Mouse (Mus musculus): ENCODE measurements around the gene Oas1c. TPM values are rescaled to one million over a fixed set of nuclear protein-coding genes. Genes with fewer than 3 reads are reported as not detected.
"Not testable (repeated sequence)": the region's sequence is repeated elsewhere in the genome, so short reads cannot be mapped to it uniquely, and the experiment has no call there.

The Oas1c gene
- polyA plus RNA-seq (2017; shearing (Covaris generic)), result 10 to 100 TPM; 11.2 to 14.4 TPM

DNA sequence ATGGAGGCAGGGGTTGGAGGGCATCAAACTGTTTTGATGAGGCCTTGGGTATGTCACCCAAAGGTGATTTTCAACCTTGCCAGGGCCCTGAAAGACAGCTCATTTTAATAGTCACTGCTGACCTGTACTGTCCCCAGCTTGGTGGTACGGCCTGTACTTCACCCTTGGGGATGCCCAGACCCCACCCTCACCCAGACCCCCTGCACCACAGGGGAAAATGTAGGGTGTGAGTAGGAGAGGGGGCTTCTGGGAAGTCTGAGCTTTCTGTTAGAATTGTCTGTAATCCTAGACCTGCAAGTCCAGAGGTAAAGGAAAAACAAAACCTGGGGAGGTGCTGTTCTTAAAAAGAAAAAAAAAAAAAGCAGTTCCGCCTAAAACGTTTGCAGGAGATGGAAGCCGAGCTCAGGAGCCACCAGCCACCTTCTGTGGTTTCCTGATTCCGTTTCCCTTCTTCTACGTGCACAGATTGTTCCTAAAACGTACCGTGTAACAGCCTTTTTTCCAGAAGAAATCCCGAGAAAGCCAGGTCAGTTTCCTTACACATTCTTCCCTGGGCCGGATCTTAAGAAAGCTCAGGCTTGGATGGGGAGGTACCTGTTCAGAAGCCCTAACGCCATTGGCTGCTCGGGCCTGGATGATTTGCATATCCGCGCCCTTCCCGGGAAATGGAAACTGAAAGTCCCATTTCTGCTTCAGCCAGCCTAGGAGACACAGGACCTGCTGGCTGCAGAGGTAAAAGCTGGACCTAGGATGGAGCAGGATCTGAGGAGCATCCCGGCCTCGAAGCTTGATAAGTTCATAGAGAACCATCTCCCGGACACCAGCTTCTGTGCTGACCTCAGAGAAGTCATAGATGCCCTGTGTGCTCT lies at the start of gene Oas1c:
Oas1c (minus strand) TSS at position 564 of the 869 bp plus-strand sequence.
- peak; percentile 98 for ATAC-seq

DNA sequence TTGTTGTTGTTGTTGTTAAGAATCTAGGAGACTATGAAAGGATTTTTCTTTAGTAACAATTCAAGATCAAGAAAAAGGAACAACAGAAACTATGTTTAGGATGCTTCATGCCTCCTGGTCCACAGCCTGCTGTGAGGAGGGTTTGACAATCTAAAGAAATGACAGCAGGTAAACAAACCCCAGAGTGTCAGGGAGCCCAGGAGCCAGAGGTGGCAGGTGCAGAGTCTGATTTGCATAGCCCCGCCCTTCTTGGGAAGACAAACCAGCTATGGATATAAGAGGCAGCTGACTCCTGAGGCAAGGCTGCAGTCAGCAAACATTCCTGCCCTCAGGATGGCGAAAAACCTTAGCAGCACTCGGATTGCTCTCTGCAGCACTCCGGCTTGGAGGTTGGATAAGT lies 48.8 kb upstream of the Oas1c start, which contains the start of gene Oas1h:
Oas1h (plus strand) TSS at position 301 of the 400 bp plus-strand sequence.
- ATAC-seq, result no peak

DNA sequence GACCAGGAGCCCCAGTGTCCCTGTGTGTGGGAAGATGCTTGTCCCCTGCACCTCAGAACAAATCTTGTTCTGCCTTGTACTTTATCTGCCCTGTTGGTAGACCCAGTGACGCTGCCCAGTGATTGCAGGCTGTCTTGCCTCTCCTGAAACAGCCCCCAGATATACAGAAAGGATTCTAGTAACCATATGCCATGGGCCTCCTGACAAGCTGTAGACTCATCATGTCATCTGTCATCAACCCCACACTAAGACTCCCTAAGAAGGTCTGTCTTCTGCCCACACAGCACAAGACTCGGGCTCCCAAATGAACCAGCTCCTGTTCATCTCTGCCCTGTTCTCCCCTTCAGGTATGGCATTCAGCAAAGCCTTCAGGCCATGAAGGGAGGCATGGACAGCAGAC lies 46.9 kb upstream of the Oas1c start:
- ATAC-seq, result no peak

DNA sequence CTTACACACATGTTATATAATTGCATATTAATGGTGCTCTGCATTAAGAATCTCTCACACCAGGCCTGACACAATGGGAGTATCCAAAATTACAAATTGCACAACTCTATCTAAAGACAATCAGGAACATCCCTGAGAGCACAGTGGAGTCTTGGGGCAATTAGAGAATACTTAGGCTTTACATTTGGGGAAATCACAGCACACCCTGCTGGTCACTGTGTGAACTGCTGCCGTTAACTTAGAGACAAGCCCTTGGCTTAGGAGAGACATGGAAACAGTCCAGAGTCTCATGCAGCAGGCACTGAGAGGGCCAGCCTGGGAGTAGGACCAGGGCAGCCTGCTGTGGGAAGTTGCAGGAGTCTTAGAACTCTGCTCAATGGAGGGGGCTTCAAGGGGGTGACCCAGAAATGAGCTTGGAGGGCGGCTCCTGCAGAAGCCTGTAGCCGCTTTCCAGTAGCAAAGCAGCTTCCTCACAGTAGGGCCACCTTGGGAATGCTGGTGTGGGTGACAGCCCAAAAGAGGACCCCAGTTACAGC lies 37.4 kb upstream of the Oas1c start:
- no peak for ATAC-seq

DNA sequence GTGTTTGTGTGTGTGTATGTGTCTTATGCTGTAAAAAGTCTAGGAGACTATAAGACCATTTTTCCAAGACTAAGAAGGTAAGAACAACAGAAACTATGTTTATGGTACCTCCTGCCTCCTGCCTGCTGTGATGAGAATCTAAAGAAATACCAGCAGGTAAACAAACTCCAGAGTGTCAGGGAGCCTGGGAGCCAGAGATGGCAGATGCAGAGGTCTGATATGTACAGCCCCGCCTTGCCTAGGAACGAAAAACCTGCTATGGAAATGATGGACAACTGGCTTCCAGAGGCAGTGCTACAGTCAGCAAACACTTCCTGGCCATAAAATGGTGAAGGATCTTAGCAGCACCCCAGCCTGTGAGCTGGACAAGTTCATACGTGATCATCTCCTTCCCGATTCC lies 34.8 kb upstream of the Oas1c start, which contains the start of gene Oas1f:
Oas1f (plus strand) TSS at position 301 of the 400 bp plus-strand sequence.
- ATAC-seq, result no peak

DNA sequence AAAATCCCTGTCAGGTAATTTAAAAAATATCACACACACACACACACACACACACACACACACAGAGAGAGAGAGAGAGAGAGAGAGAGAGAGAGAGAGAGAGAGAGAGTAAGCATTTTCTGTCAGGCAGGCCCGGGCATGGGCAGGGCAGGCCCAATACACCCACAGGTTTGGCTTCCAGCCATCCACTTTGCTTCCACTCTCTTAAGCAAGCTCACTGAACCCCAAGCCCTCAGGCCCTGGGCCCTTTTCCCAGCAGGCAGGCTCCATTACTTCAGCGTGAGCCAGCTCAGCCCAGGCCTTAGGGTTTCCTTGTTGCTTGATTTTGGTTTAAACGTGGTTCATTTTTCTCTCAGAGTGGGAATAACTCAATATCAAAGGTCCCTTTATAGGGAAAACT lies 32.4 kb upstream of the Oas1c start:
- no peak for ATAC-seq

DNA sequence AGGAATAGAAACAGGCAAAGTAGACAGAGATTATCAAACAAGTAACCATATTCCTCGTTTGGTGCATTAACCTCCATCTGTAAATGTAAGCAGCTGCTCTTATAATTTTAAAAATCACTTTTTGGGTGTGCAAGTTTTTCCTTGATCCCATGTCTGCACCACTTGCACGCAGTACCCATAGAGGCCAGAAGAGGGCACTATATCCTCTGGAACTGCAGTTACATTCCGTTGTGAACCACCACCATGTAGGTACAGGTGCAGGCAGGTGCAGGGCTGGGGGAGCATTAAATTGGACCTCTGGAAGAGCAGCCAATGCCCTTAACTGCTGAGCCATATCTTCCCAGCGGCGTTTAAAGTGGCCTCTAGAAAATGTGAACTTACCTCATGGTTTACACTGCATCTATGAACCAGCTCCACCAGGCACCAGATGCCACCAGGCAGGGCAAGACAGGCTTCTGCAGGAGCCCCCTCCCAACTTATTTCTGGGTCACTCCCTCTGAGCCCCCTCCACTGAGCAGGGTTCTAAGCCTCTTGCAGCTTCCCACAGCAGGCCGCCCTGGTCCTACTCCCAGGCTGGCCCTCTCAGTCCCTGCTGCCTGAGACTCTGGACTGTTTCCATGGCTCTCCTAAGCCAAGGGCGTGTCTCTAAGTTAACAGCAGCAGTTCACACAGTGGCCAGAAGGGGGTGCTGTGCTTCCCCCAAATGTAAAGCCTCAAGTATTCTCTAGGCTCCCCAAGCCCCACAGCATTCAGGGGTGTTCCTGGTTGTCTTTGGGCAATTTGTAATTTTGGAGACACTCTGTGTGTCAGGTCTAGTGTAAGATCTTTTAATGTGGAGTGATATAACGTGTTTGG lies 24.6 kb upstream of the Oas1c start:
- no peak for ATAC-seq

DNA sequence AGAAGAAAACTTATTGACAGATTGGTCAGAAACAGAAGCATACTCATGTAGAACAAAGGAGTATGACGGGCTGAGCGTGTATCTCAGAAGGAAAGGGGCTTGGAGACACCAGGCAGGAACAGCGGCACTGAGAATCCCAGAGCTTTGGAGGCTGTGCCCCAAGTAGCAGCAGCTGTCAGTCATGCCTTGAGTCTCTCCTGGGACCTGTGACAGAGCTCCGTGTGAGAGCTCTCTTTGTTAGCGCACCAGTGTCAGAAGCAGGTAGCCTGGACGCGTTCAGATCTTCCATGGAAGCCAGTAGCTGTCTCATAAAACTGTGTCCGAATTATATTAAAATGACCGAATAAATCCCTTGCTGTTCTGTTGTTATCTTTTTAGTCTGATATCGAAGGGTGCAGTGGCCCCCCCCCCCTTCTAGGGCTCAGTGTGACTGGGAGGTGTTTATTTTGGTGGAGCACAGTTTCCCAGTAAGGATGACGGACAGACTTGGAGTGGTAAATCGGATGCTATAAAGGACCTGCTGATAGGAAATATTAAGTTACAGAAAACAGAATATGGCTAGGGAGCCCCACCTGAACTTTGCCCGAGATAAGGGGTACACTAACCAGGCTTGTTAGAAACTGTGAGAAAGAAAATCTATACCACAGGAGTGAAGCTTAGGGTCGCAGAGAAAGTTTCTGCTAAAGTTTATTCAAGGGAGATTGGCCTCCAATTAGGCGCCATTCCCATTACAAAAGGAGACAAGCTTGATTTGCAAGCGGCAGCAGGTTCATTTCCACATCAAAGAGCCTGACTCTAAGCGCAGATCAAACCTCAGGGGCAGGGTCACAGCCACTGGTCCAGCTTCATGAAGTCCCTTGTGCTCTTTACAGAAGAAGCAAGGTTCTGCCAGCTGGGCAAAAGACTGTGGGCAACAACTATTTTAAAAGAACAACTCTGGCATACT lies 21.3 kb upstream of the Oas1c start:
- no peak for ATAC-seq

DNA sequence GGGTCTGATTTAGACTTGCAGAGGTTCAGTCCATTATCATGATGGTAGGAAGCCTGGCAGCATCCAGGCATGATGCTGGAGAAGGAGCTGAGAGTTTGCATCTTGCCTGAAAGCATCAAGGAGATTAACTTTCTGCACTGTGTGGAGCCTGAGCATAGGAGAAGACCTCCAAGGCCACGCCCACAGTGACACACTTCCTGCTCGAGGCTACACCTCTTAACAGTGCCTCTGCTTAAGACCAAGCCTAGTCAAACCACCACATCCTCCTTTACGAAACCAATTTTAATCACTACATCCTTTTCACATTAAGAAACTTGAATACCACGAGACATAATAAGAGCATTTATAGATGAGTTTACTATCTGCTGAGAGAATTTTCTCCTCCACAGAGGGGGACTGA lies 18.7 kb upstream of the Oas1c start:
- ATAC-seq, result peak; percentile 100

DNA sequence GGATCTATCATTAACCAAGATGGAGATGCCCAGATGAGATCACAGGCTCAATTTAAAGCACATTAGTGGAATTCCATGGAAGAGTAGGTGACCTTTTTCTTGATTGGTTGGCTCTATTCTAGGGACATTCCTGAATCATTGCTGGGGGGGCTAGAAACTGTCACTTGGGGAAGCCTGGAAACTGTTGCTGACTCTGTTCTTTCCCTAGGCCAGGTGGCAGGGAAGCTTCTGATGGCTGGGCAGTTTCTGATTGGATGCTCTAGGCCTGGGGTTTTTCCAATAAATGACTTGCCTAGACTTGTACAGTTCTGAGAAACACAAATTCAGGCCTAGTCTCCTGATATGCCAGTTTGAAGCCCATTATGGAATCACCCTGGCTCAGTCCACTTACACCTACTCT lies 6.7 kb upstream of the Oas1c start:
- no peak for ATAC-seq

DNA sequence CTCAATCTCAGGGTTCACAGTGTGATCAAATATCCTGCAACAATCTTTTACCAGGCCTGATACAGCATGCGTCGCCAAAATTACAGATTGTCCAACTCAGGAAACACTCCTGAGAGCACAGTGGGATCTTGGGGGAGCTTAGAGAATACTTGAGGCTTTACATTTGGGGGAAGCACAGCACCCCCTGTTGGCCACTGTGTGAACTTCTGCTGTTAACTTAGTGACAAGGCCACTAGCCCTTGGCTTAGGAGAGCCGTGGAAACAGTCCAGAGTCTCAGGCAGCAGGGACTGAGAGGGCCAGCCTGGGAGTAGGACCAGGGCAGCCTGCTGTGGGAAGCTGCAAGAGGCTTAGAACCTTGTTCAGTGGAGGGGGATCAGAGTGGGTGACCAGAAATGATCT lies 3.6 kb upstream of the Oas1c start:
- no peak for ATAC-seq

DNA sequence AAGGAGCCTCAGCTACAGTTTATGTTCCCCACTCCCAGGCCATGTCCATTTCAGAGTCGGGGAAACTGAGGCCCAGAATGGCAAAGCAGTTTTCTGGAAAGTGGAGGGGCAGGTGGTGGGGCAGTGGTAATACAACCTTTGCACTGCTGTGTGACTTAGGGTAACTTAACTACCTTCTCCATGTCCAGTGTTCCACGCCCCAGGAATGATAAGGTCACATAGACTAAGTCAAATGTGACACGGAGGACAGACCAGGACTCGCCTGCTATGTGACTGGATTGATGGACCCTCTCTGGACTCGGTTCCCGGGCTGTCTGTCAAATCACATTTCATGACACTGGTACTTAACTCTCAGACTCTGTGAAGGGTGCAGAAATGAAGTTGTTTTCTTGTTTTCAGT lies 709 bp upstream of the Oas1c start:
- ATAC-seq, result no peak

DNA sequence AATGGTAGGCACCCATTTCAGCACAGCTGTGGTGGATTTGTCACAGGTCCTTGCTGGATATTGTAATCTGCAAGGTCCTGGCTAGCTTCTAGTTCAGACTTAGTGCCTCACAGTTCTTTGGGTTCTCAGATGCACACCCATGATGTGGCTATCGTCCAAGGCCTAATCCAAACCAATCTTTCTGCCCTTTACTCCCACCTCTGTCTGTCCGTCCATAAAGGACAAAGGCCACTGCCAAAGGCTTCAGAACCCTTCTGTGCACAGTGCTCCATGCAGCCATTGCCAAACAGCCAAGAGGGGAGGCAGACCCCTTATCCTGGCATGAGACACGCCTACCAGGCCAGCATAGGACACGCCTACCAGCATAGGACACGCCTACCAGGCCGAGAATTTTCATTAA lies 3.1 kb downstream of the Oas1c start:
- ATAC-seq, result no peak

DNA sequence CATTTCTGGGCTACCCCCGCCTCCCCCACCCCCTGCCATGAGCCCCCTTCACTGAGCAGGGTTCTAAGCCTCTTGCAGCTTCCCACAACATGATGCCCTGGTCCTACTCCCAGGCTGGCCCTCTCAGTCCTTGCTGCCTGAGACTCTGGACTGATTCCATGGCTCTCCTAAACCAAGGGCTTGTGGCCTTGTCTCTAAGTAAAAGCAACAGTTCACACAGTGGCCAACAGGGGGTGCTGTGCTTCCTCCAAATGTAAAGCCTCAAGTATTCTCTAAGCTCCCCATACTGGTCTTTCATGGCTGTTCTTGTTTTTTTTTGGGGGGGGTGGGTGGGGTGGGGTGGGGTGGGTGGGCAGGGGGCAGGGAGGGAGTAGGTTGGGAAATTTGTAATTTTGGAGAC lies 5.9 kb downstream of the Oas1c start:
- ATAC-seq, result no peak

DNA sequence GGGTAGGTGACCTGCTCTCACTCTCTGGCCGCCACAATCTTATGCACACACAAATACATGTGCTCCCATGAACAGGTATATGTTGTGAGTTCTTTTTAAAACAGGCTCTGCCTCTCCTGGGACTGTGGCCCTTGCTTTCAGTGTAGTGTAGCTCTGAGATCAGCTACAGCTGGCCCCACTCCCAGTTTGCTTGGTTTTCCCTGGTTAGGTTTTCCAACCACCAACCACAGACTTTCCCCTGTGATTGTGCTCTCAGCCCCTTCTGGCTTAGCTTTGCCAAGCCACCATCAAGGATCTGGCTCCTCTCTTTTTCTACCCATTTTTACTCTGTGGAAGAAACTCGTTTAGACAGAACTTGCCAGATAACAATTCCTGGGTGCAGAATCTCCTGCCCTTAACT lies 8.7 kb downstream of the Oas1c start:
- ATAC-seq, result no peak

DNA sequence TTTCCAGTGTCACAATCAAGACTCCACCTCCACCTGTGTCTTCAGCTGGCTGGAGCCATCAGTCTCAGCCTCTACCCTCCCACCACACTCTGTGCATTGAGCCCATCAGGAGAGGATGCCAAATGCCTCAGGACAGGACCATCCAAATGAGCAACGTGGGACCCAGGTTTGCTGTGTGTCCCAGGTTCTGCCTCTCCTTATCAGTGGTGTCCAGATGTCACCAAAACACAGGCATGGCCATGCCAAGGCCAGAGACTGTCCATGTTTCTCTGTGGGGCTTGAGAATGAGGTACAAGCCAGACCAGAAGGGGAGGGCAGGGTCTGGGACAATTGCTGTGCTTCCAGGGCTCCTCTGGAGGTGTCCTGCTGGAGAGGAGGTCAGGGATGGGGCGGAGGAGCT lies 13.4 kb downstream of the Oas1c start:
- not testable (repeated sequence) for ATAC-seq

DNA sequence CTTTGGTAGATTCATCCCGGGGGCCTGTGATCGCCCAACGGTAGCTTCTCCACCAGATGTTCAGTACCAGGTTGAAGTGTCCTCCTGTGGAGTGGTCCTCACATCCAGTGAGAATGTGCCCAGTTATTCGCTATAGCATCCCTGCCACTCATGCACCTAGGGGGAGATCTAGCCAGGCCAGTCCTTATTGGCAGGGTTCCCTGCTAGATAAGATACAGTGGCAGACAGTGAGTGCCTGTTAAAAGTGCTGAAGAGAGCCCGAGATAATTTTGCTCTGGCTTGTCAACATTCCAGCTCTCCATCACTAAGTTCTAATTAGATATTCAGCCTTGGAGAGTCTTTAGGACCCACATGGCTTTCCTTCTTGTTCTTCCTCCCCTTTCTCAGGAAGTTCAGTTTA lies 14.2 kb downstream of the Oas1c start:
- not testable (repeated sequence) for ATAC-seq

DNA sequence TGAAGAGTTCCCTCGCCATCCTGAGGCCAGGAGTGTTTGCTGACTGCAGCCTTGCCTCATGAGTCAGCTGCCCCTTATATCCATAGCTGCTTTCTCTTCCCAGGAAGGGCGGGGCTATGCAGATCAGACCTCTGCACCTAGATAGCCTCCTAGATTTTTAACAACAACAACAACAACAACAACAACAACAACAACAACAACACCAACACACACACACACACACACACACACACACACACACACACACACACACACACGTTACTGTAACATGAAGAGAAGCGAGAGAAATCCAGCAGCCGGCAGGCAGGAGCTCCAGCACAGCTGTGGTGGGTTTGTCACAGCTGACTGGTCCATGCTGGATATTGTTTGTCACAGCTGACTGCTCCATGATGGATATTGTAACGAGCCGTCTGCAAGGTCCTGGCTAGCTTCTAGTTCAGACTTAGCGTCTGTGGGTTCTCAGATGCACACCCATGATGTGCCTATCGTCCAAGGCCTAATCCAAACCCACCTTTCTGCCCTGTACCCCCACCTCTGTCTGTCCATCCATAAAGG lies 16.8 kb downstream of the Oas1c start, which contains the start of gene Oas1e:
Oas1e (minus strand) TSS at position 51 of the 555 bp plus-strand sequence.
- not testable (repeated sequence) for ATAC-seq

DNA sequence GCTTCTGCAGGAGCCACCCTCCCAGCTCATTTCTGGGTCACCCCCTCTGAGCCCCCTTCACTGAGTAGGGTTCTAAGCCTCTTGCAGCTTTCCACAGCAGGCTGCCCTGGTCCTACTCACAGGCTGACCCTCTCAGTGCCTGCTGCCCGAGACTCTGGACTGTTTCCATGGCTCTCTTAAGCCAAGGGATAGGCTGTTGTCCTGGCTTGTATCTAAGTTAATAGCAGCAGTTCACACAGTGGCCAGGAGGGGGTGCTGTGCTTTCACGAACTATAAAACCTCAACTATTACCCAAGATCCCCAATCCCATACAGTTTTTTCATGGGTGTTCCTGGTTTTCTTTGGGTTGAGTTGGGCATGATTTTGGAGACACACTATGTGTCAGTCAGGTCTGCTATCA lies 19.3 kb downstream of the Oas1c start:
- ATAC-seq, result no peak

DNA sequence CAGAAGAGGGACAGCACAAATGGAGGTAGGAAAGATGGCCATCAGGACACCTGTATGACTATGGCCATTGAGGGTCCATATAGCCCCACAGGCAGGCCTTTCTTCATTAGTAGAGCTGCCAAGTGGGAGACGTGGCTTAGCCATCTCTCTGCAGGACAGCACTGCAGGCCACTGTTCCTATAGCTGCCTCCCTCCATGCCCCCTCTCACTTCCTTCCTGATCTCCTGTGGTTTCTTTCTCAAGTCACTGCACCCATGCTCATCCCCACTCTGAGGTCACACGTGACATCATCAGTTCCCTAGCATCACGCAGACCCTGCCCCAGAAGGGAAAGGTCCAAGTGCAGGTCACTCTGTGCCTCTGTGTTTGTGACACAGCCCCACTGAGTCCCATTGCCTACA lies 25.3 kb downstream of the Oas1c start:
- no peak for ATAC-seq

DNA sequence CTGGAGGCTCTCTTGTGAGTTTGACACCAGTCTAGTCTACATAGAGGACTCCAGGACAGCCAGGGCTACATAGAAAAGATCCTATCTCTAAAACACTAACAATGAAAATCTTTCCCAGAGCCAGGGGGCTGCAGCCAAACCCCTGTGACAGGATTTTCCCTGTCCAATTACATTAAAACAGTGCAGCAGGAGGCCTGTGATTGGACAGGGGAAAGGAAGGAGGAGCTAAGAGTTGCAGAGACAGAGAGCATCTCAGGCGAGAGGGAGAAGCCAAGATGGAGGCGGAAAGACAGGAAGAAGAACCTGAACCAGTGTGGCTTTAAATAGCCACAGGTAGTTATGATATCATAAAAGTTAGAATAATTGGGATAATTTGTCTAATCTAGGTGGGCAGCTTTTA lies 29.9 kb downstream of the Oas1c start:
- ATAC-seq, result no peak

DNA sequence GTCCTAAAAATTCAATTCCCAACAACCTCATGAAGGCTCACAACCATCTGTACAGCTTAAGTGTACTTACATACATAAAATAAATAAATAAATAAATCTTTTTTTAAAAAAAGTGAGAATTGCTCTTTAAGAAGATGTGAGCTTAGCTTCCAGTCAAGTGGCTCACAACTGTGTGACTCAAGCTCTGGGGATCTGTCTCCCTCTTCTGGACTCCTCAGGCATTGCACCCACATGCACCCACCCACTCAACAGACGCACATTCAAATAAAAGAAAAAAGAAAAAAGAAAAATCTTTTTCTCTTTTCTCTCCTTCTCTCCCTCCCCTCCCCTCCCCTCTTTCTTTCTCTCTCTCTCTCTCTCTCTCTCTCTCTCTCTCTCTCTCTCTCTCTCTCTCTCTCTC lies 30.7 kb downstream of the Oas1c start:
- no peak for ATAC-seq

All from activated CD4-positive, CD25-positive, alpha-beta regulatory T cell, adult 4 months (primary cell).